In genomic region chr8:95387936-95388335, GRCm38 (mm10) we compare ENCODE assay signal across 15 mouse cellular contexts.
"Had no signal": no experiment of that assay in that cellular context is flagged by ENCODE, and none has a peak within 500 bp of the region (broad histone marks: within the 10 kb centered on the region; RNA-seq: fewer than 3 reads in every experiment).

No protein-coding gene starts in this region.

- DNase-seq: cerebellum, adult 2 months; cerebellum, adult 8-10 months; cerebellum, adult 9-10 months; cerebellum, postnatal 25 days; cerebellum, postnatal 36 days; embryo, embryonic 11 days; forebrain, postnatal 0 days; gastrocnemius, adult 2 months; gastrocnemius, postnatal 10 days; gastrocnemius, postnatal 14 days; gastrocnemius, postnatal 25 days; gastrocnemius, postnatal 36 days; heart, adult 11 months; heart, adult 18-20 months; heart, adult 2 months had no signal
